Mouse (Mus musculus) heart, embryonic 14.5 days (tissue): ENCODE measurements at regions not wholly inside any gene's neighbourhood (a gene's known extent, or its start where the extent isn't known, plus 50 kb on each side); places are given as distances from the start of the nearest gene placed in this dataset.

Experiments
- ATAC-seq: fragments of 200-750 bp; cut with Nextera tagmentation; 2 replicates; pipeline ENCODE4 v1.8.0; 2017; ENCODE audit warnings: low read depth, moderate TSS enrichment; ENCODE audit not compliant: insufficient number of reproducible peaks, insufficient read depth, low FRiP score
- H3K27ac ChIP-seq, 2 experiments: fragments of 200-500 bp in 1 of 2; fragments of 300-500 bp in 1 of 2; sonication (generic) in 1 of 2; replicated peaks in 1 of 2; 2 replicates each; pipeline ENCODE4 v1.5.1; 2012 to 2014; ENCODE audit warnings: low read depth in 2 of 2, low read length in 2 of 2, control low read depth in 1 of 2, mild to moderate bottlenecking in 1 of 2, mixed read lengths in 1 of 2; ENCODE audit not compliant: control insufficient read depth in 1 of 2, insufficient read depth in 1 of 2
- H3K27me3 ChIP-seq: fragments of 300-500 bp; sonication (generic); 2 replicates; pipeline ENCODE4 v1.6.1; 2014; ENCODE audit warnings: mild to moderate bottlenecking, low read length, control low read depth; ENCODE audit not compliant: control insufficient read depth, insufficient read depth
- H3K36me3 ChIP-seq: fragments of 300-500 bp; sonication (generic); 2 replicates; pipeline ENCODE4 v1.6.1; 2014; ENCODE audit warnings: mild to moderate bottlenecking, control low read depth, low read length, mixed read lengths; ENCODE audit not compliant: control insufficient read depth, insufficient read depth
- H3K4me1 ChIP-seq, 2 experiments: fragments of 200-500 bp in 1 of 2; fragments of 300-500 bp in 1 of 2; sonication (generic) in 1 of 2; 2 replicates each; pipeline ENCODE4 v1.6.1; 2012 to 2014; ENCODE audit warnings: low read length in 2 of 2, control low read depth in 1 of 2, mixed read lengths in 1 of 2; ENCODE audit not compliant: control insufficient read depth in 2 of 2, insufficient read depth in 2 of 2
- H3K4me2 ChIP-seq: fragments of 300-500 bp; sonication (generic); 2 replicates; pipeline ENCODE4 v1.6.1; 2014; ENCODE audit warnings: mild to moderate bottlenecking, low read length
- H3K4me3 ChIP-seq, 2 experiments: fragments of 200-500 bp in 1 of 2; fragments of 300-500 bp in 1 of 2; sonication (generic) in 1 of 2; 2 replicates each; pipeline ENCODE4 v1.5.1; 2012 to 2014; ENCODE audit warnings: low read length in 2 of 2, mild to moderate bottlenecking in 2 of 2, control low read depth in 1 of 2, low read depth in 1 of 2, moderate library complexity in 1 of 2; ENCODE audit not compliant: control insufficient read depth in 1 of 2, insufficient read depth in 1 of 2
- H3K9ac ChIP-seq: fragments of 300-500 bp; sonication (generic); 2 replicates; pipeline ENCODE4 v1.6.1; 2014; ENCODE audit warnings: mild to moderate bottlenecking, low read length
- H3K9me3 ChIP-seq: fragments of 300-500 bp; sonication (generic); 2 replicates; pipeline ENCODE4 v1.6.1; 2016; ENCODE audit warnings: low read length, control low read depth; ENCODE audit not compliant: control insufficient read depth
- WGBS: fragments of 180-500 bp; shearing (Covaris S2); extraction: QIAGEN DNeasy Blood & Tissue Kit; methylation state at CpG from one replicate; pipeline ENCODE4 v1.1.7; 2014; 5-methylcytosine and 5-hydroxymethylcytosine counted together

DNA sequence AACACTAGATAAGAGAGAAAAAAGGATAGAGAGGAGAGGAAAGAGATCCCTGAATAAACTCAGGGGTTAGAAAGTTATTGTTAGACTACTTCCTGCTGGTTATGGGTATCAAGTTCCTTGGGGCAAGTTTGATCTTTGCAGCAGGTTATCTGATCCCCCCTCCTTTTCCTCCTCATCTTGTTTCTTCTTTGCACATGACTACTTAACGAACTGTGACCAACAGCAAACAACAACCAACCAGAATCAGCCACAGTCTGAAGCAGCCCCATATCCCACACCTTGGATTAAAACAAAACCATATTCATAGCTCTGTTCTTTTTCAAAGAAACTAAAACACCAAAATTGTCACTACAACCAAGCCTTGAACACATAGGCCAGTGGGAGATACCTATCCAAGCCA, 94.5 kb downstream of the Adamts15 start:
- Histone ChIP-seq H3K27me3 (no peaks in the 10 kb centered on the region), H3K9ac (no peak overlapping the region), H3K4me1 (no peaks in the 10 kb centered on the region), H3K4me3 (no peak overlapping the region), H3K36me3 (no peaks in the 10 kb centered on the region), H3K9me3 (no peaks in the 10 kb centered on the region), H3K4me2 (no peak overlapping the region), H3K27ac (no peak overlapping the region)
- no peak for ATAC-seq
- 68% methylated on average over 1 of the region's 1 CpGs for WGBS

DNA sequence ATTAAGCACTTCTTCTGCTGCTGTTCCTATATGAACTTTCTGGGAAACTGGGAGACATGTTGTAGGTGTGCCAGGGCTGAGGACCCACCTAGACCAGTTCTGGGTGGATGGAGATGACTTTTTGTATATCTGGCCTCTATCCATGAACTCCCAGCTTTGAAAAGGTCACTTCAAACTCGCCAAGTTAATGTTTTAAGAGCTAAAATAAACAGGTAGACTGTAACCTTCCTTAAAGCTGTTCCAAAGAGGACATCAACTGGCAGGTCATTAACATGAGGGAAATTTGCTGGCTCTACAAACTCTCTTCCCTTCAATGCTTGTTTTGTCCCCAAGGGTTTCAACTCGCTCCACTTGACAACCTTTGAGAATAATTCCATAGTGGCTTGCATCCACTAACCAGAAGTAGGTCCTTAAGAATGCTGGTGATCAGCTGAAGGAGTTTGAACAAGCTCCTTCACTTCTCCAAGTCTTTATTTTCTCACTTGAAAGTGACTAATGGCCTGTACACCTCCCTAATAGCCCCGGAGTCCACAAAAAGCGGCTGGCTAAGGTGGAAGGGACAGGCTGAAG, 98.1 kb downstream of the Adamts15 start:
- no peak overlapping the region for H3K27ac ChIP-seq
- H3K27me3 ChIP-seq, result no peaks in the 10 kb centered on the region
- H3K4me2 ChIP-seq, result no peak overlapping the region
- H3K4me1 ChIP-seq, result no peaks in the 10 kb centered on the region
- H3K4me3 ChIP-seq, result no peak overlapping the region
- no peak for ATAC-seq
- no peak overlapping the region for H3K9ac ChIP-seq
- H3K9me3 ChIP-seq, result no peaks in the 10 kb centered on the region
- WGBS, result 70% methylated on average over 4 of the region's 4 CpGs
- H3K36me3 ChIP-seq, result no peaks in the 10 kb centered on the region

DNA sequence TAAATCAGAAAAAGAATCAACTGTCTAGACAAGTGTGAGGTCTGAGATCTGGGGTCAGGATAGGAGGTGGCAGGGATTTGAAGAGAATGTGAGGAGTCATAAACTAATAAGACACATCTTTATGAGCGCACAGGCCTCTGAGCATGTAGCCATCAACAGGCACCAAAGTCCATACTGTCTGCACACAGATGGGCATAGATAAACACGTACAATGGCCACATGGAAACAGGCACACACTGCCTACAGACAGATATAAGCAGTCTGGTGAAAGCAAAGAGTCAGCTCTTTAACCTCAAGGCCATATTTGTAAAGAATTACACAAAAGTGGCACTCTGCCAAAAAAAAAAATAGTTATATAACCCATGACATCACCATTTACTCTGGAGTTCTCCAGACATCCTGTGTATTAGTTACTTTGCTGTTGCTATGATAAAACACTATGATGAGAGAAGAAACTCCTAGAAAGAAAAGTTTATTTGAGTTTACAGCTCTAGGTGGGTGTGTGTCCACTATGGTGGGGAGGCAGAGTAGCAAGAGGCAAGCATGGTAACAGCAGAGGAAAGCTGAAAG, 101.4 kb downstream of the Adamts15 start:
- Histone ChIP-seq H3K36me3 (no peaks in the 10 kb centered on the region), H3K9me3 (no peaks in the 10 kb centered on the region), H3K9ac (no peak overlapping the region), H3K4me1 (no peaks in the 10 kb centered on the region), H3K27ac (no peak overlapping the region), H3K27me3 (no peaks in the 10 kb centered on the region), H3K4me3 (no peak overlapping the region), H3K4me2 (no peak overlapping the region)
- 78% methylated on average over 2 of the region's 2 CpGs for WGBS
- ATAC-seq, result no peak

DNA sequence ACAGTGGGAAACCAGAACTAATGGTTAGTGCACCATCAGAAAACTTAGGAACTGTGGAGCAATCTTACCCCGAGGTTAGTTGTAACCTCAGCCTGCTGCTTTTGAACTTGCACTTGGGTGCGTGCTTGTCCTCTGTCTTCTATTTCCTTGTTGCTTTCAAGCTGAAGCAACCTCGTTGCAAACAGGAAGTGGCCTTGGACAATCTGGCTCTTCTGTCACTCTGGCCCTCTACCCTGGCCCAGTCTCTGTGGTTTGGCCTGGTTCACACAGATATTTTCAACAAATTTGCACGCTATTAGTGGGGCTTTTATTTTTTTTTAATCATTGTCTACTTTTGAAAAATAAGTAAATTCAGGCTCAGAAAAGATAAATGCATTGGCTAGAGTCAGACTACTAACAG, 109.0 kb downstream of the Adamts15 start:
- no peak for ATAC-seq
- Histone ChIP-seq H3K4me3 (no peak overlapping the region), H3K27ac (no peak overlapping the region), H3K9ac (no peak overlapping the region), H3K27me3 (no peaks in the 10 kb centered on the region), H3K9me3 (no peaks in the 10 kb centered on the region), H3K4me2 (no peak overlapping the region), H3K36me3 (no peaks in the 10 kb centered on the region), H3K4me1 (peaks cover 16 to 32% of the 10 kb centered on the region in 2 experiments)
- 68% methylated on average over 4 of the region's 4 CpGs for WGBS

DNA sequence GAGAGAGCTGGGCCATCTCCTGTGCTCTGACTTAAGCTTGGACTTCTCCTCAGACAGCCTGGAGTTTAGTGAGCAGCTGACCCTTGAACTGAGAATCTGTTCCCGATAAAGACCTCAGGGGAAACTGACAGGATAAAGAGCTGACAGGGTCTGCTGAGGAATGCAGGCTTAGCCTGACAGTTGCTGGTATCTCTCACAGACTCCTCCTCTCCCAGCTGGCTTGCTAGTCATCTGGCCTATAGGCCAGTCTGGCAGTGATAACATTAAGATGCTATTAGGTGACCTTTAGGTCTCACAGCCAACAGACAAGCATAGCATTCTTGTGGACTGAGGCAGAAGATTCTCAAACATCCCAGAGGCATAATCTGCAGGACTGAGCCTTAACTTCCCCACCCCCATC, 111.4 kb downstream of the Adamts15 start:
- ATAC-seq, result no peak
- Histone ChIP-seq H3K27ac (0 out of 4 replicates have a peak overlapping the region, but pooled peaks have one; percentile 7 to 16), H3K4me1 (peaks cover 16 to 32% of the 10 kb centered on the region in 2 experiments), H3K9me3 (no peaks in the 10 kb centered on the region), H3K27me3 (no peaks in the 10 kb centered on the region), H3K9ac (no peak overlapping the region), H3K4me2 (no peak overlapping the region), H3K36me3 (no peaks in the 10 kb centered on the region), H3K4me3 (no peak overlapping the region)
- 3% methylated on average over 1 of the region's 1 CpGs for WGBS

DNA sequence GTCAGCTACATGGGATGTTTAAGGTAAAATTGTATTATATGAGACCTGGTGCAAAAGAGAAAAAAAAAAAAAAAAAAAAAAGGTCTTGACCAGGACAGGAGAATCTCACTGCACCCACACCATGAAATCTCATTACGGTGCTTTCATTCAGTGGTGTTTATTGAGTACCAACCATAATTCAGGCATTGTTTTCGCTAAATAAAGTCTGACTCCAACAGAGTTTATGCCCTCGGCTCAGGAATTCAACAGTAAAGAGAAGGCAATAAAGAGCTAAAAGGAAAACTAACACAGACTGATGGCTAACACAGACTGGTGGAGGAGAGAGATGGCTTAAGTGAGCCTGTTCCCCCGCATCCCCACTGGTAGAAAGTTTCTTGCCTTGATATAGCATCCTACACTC, 112.0 kb downstream of the Adamts15 start:
- Histone ChIP-seq H3K9ac (no peak overlapping the region), H3K36me3 (no peaks in the 10 kb centered on the region), H3K4me2 (no peak overlapping the region), H3K4me1 (peaks cover 16 to 32% of the 10 kb centered on the region in 2 experiments), H3K27me3 (no peaks in the 10 kb centered on the region), H3K4me3 (no peak overlapping the region), H3K27ac (0 out of 4 replicates have a peak overlapping the region, but pooled peaks of 1 of the 2 experiments have one; percentile 21), H3K9me3 (no peaks in the 10 kb centered on the region)
- 70% methylated on average over 4 of the region's 4 CpGs for WGBS
- no peak for ATAC-seq

DNA sequence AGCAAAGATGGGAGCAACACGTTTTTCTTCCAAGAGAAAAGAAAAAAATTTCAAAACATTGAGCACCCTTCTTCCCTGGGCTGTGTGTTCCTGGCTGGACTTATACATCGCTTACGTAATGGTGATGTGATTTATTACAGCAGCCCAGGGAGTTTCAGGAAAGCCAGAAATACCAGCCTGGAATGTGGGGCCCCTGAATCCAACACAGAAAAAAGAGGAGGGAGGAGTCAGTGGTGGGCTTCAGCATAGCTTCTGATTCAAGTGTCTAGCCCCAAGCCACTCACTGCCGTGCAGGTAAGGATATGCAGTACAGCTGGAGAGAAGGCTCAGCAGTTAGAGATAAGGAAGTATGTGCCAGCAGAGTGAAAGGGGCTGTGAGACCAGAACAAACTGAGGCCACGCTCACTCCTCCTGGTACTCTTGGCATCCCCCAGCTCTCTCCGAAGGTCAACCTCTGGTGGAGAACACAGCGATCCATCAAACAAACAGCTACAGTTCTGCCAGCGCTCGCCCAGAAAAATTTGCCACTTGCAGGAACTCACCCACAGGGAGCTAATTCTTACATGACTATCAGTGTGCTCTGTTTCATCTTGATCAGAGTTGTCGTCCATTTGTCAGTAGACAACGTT, 113.3 kb downstream of the Adamts15 start:
- no peaks in the 10 kb centered on the region for H3K9me3 ChIP-seq
- H3K9ac ChIP-seq, result no peak overlapping the region
- peak overlapping the region; percentile 53 to 62 for H3K27ac ChIP-seq
- peak overlapping the region; percentile 44 for H3K4me2 ChIP-seq
- peaks cover 12 to 32% of the 10 kb centered on the region in 2 experiments for H3K4me1 ChIP-seq
- no peak for ATAC-seq
- H3K36me3 ChIP-seq, result no peaks in the 10 kb centered on the region
- H3K27me3 ChIP-seq, result no peaks in the 10 kb centered on the region
- WGBS, result 25% methylated on average over 11 of the region's 11 CpGs
- H3K4me3 ChIP-seq, result no peak overlapping the region
